Mouse (Mus musculus) gastrocnemius, adult 18-20 months (tissue): ENCODE data around the gene Mrps18b. TPM values are rescaled to one million over a fixed set of nuclear protein-coding genes. Genes with fewer than 3 reads are reported as not detected.

Experiments used
- microRNA-seq: library from miRNA; unstranded; fragments of <30 nt; microRNA quantifications from one replicate; pipeline ENCODE4 v1.2.0, GENCODE M21; 2021
- total RNA-seq, 2 experiments: library from RNA; stranded (reverse); gene quantifications; 2 replicates each; pipeline ENCODE4 v1.2.3; 2021

Gene Mrps18b
- total RNA-seq, 2 experiments from 2014 or later, result 61.6 to 62.4 TPM

Small RNA genes lying within 50 kb of the gene (microRNA-seq; reads per million reads assigned to microRNA genes)
- not detected for gene Gm28033
- gene Mir1894, result not detected
- 32.4 reads per million, percentile 44 among the genes with 10 or more reads in this experiment for gene Mir877

Other genes with a start within 250 kb of the Mrps18b start
- gene Vars2, start 248.8 kb downstream of the Mrps18b start, total RNA-seq, result 10 to 100 TPM in 1 of 2 experiments, 1 to 10 TPM in 1; 9.8 to 13.7 TPM
- gene Gtf2h4, start 242.7 kb downstream of the Mrps18b start, total RNA-seq, result 10 to 100 TPM; 17.7 to 18.9 TPM
- gene Ddr1, start 211.8 kb downstream of the Mrps18b start, total RNA-seq, result 10 to 100 TPM; 12.4 to 17.1 TPM
- gene Ier3, start 94.7 kb downstream of the Mrps18b start, total RNA-seq, result 1 to 10 TPM; 7.1 to 8.0 TPM
- gene Flot1, start 93.2 kb downstream of the Mrps18b start, total RNA-seq, result 10 to 100 TPM; 58.1 to 61.3 TPM
- gene Tubb5, start 78.1 kb downstream of the Mrps18b start, total RNA-seq, result 10 to 100 TPM; 25.7 to 34.7 TPM
- gene Mdc1, start 74.9 kb downstream of the Mrps18b start, total RNA-seq, result 1 to 10 TPM; 4.2 to 6.7 TPM
- 1 to 10 TPM in 1 of 2 experiments, under 1 TPM in 1; 0.68 to 1.5 TPM for gene Nrm, start 55.1 kb downstream of the Mrps18b start, total RNA-seq
- gene Ppp1r18, start 50.8 kb downstream of the Mrps18b start, total RNA-seq, result 1 to 10 TPM; 4.1 to 5.8 TPM
- 10 to 100 TPM; 11.7 to 14.1 TPM for gene Dhx16, start 36.6 kb downstream of the Mrps18b start, total RNA-seq
- gene 2310061I04Rik, start 19.0 kb downstream of the Mrps18b start, total RNA-seq, result 10 to 100 TPM; 78.6 to 79.3 TPM
- 1 to 10 TPM; 3.9 to 4.8 TPM for gene Atat1, start 6.3 kb downstream of the Mrps18b start, total RNA-seq
- 10 to 100 TPM; 23.2 to 43.9 TPM for gene Ppp1r10, start within 50 bp of the Mrps18b start, total RNA-seq
- gene Abcf1, start 53.4 kb upstream of the Mrps18b start, total RNA-seq, result 10 to 100 TPM; 73.4 to 74.3 TPM
- gene Gnl1, start 63.5 kb upstream of the Mrps18b start, total RNA-seq, result 10 to 100 TPM; 20.2 to 26.0 TPM
- gene Prr3, start 63.8 kb upstream of the Mrps18b start, total RNA-seq, result 1 to 10 TPM; 2.1 to 3.2 TPM
- 1 to 10 TPM in 1 of 2 experiments, under 1 TPM in 1; 0.98 to 1.5 TPM for gene H2-T24, start 104.2 kb upstream of the Mrps18b start, total RNA-seq
- gene H2-T23, start 116.5 kb upstream of the Mrps18b start, total RNA-seq, result 1 to 10 TPM; 7.0 to 9.4 TPM
- gene H2-T22, start 126.4 kb upstream of the Mrps18b start, total RNA-seq, result 10 to 100 TPM in 1 of 2 experiments, 1 to 10 TPM in 1; 7.9 to 15.7 TPM
- not detected for gene Gm6034, start 126.6 kb upstream of the Mrps18b start, total RNA-seq
- 1 to 10 TPM; 1.4 to 3.2 TPM for gene Gm11127, start 142.0 kb upstream of the Mrps18b start, total RNA-seq
- not detected for gene Gm19684, start 205.3 kb upstream of the Mrps18b start, total RNA-seq
- gene Gm7030, start 213.0 kb upstream of the Mrps18b start, total RNA-seq, result not detected